Mouse (Mus musculus) layer of hippocampus, postnatal 36 days (tissue): Measurements from ENCODE around the gene 9130008F23Rik. TPM values are rescaled to one million over a fixed set of nuclear protein-coding genes. Genes with fewer than 3 reads are reported as not detected.

Experiments used
- DNase-seq, 2 experiments: peaks; one replicate each; pipeline ENCODE4 v3.0.0; 2022
- total RNA-seq, 2 experiments: library from RNA; stranded (reverse); gene quantifications; 2 replicates each; pipeline ENCODE4 v1.2.3; 2021

9130008F23Rik gene
- under 1 TPM in 1 of 2 experiments, not detected in 1; 0.15 TPM for total RNA-seq

DNA sequence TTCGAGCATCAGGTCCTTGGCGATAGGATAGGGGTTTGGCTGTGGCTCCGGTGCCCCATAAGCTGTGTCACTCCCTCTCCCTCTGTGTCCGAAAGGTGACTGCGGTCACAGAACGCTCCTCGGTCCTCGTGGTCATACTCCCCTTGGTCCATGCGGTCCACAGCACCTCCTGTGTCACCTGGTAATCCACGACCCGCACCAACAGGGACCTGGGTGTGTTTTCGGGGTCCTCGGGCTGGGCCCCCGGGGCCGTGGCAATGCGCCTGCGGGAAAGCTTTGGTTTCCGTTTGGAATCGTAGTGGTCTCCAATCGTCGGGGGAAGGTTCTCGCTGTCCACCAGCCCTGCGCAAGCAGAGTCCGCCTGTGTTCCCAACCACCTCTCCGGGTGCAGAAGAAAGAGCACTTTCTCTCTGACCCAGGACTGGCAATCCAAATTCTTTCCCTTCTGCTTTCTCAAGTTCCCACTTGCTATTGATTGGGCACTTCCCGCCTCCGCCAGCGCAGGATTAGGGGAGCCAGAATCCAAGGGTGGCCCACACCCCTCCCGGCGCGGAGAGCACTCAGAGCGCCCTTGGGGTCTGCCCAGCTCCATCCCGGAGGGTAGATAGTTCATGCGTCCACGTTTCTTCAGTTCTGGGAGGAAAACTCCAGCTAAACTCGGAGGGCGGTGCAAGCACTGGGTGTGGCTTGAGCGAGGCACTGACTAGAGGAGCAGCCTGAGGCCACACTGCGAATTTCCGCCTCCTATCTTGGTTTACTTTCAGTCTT lies at the start of gene 9130008F23Rik:
Gene 9130008F23Rik, minus strand, starts transcription at position 636 of the 768 bp plus-strand sequence.
- DNase-seq: peak in 1 of 2 experiments; percentile 5

DNA sequence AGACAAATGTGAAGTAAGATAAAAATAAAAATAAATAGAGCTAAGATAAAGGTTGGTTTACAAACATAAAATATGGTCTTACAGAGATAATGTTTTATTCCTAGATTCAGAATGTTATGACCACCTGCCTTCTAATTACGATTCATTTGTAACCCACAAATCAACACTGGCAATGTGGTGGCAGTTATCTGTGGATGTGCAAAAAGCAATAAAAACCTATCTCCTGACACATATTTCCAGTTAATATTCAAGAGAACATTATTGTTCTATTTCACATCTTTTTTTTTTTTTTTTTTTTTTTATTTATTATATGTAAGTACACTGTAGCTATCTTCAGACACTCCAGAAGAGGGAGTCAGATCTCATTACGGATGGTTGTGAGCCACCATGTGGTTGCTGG lies 35.1 kb upstream of the 9130008F23Rik start:
- no peak for DNase-seq

DNA sequence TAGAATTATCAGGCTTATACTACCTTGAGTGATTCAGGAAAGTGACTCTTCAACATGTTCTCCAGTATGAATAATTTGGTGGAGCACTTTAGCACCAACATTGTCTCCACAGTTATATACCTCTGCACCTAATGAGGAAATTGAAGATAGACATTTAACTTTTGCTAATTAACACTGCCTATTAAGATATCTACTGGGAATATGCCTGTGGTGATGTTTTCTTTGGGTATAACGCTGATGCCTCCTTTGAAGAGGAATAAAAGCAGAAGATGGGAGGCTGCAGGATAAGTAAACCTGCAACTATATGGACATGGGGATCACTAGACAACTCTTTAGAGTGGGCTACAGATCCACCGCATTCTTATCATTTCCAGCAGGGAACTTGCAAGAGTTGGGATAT lies 33.9 kb upstream of the 9130008F23Rik start, which contains the start of gene Glyatl3:
Gene Glyatl3, minus strand, starts transcription at position 101 of the 400 bp plus-strand sequence.
- no peak for DNase-seq

GRCm38 (mm10) chr17:40904721-40905154 lies 24.4 kb upstream of the 9130008F23Rik start:
- DNase-seq: no peak

DNA sequence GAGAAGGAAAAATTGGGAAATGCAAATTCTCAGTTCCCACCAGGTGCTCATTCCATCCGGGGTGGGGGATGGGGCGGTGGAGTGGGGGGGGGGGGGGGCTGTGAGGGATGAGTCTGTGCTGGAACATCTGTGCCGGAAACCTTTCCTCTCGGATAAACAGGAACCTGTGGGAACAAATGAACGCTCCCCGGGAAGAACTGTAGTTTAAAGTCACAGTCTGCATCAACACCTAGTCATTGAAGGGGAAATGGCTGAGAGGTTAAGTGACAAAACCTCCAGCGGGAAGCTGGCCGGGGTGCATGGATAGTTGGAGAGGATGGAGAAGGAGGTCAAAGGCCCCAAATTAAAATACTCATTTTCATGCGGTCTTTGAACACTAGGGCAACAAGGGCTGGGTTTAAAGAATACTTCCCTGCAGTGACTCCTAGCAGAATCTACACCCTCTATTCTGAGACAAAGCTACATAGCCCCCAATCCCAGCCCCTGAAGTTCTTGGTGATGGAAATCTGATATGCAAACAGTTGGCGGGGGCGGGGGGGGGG lies 23.8 kb upstream of the 9130008F23Rik start:
- no peak for DNase-seq

GRCm38 (mm10) chr17:40903345-40903744 lies 23.0 kb upstream of the 9130008F23Rik start:
- no peak for DNase-seq

DNA sequence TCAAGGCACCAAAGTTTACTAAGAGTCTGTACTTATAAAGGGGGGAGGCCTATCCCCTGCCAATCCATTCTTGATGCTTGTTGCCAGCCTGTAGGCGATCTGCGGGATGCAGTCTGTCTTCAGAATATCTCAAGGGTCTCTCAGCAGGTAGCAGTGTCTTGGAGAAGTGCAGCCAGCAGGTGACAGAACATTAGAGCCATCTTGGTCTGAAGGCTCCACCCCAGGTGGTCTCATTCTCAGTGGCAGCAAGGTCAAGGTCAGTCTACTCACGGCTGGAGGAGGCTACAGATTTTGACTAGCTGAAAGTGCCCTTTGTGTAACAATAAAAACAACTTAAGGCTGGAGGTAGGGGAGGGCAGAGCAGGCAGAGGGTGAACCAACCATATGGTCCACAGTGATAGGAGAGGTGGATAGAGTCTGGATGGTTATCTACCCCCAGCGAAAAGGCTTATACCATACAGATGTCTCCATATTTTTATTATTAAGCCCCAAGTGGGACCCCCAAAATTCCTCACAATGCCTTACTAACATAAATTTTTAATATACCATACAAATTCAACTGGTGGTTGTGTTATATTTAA lies 19.5 kb upstream of the 9130008F23Rik start:
- no peak for DNase-seq

- no peak for DNase-seq
Observed at GRCm38 (mm10) chr17:40896863-40897262, 16.5 kb upstream of the 9130008F23Rik start.

GRCm38 (mm10) chr17:40887849-40888536 lies 7.6 kb upstream of the 9130008F23Rik start:
- no peak for DNase-seq

GRCm38 (mm10) chr17:40885155-40885554 lies 4.8 kb upstream of the 9130008F23Rik start:
- no peak for DNase-seq

DNA sequence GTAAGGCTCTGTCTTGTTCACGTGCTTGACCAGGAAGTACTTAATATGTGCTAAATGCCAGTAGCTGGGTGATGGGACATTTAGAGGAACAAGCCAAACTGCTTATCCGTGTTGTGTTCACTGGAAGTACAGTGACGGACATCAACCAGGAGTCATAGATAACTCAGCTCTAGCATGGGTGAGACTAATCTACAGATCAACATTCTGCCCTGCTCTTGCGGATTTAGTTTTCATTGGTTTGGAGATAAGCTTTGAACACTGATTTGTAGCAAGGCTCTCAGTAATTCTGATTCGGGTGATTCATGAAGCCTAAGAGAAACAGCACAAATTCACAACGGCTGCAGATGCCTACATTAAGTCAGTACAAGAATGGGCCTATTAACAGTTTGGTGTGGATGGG lies 1.8 kb upstream of the 9130008F23Rik start:
- no peak for DNase-seq

- no peak for DNase-seq
Observed at GRCm38 (mm10) chr17:40879528-40879923, 833 bp downstream of the 9130008F23Rik start.

- DNase-seq: no peak
Observed at GRCm38 (mm10) chr17:40877741-40878140, 2.6 kb downstream of the 9130008F23Rik start.

DNA sequence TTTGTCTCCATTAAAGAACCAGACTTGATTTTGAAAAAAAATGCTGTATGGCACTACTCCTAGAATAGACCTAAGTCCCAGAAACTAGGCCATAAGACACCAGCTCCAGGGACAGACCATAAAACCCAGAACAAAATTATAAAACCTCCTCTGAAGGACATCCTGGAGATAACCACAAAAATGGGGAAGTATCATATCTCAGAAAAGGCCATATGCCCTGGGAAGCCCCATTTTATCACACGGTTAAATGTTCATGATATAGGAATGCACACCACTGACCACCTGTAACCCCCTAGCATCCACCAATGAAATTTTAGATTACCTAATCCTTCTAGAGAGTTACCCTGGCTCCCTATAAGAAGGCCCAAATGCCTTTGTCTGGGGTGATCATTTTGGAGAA lies 4.8 kb downstream of the 9130008F23Rik start:
- DNase-seq: no peak

GRCm38 (mm10) chr17:40874701-40875100 lies 5.7 kb downstream of the 9130008F23Rik start:
- no peak for DNase-seq

DNA sequence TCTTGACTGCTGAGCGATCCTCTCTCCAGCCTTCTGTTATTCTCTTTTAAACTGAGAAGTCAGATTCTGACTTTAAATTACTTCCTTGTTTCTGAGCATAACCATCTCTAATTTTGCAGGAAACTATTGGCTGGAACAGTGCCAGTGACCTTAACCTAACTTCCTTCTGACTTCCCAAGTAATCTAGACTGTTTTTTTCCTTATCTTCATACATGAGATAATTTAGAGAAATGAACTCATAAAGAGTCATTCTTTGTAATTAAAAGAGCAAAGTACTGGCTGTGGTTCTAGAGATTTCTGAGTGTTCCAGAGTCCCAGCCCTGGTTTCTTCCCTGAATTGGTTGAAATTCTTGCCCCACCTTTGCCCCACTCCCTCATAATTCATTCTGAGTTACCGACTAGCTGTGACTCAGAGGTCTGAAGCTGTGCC lies 6.8 kb downstream of the 9130008F23Rik start:
- no peak for DNase-seq

GRCm38 (mm10) chr17:40872626-40873025 lies 7.7 kb downstream of the 9130008F23Rik start:
- DNase-seq: no peak

DNA sequence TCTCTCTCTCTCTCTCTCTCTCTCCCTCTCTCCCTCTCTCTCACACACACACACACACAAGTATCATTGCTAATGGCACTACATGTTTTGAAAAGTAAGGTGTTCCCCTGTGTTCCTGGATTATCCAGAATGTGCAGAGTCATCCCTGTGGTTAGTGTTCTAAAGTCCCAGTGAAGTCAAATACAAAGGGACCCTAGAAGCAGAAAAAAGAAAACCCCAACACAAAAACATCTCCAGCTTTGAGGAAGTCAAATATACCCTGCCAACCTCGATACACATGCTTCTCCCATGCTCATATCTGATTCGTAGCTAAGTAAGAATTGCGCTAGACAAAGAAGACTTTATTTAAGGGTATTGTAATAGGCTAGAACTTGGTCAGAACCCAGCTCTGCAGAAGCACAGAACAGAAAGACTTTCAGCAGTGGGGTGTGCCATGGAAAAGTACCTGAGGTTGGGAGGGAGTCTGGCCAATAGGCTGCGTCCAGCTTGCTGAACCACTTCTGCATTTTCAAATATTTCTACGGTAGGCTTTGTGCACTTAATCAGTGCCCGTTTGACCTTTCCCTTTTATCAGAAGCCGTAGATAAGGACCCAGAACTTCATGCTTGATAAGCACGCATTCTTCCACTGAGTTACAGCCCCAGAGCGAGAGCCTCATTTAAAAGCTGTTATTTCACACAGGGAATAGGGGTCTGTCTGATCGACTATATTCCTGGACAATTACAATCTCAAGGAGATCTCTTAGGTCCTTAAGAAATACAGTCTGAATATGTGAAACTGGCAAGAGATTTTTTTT lies 11.2 kb downstream of the 9130008F23Rik start:
- no peak for DNase-seq

GRCm38 (mm10) chr17:40855065-40855464 lies 25.3 kb downstream of the 9130008F23Rik start:
- DNase-seq: no peak

DNA sequence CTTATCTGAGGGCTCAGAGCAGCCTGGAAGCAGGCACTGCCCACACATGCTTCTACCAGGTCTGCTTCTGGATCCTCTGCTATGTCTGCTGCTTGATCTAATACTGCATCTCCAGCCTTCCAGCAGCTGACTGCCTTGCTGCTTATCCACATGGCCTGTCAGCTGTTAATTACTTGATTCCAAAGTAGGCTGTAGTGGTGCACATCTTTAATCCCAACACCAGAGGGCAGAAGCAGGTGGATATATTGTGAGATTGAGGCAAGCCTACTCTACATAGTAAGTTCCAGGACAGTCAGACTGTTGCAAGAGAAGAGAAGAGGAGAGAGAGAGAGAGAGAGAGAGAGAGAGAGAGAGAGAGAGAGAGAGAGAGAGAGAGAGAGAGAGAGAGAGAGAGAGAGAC lies 43.1 kb downstream of the 9130008F23Rik start:
- DNase-seq: no peak

GRCm38 (mm10) chr17:40831870-40832269 lies 48.5 kb downstream of the 9130008F23Rik start:
- no peak for DNase-seq
